In the genomic region with DNA sequence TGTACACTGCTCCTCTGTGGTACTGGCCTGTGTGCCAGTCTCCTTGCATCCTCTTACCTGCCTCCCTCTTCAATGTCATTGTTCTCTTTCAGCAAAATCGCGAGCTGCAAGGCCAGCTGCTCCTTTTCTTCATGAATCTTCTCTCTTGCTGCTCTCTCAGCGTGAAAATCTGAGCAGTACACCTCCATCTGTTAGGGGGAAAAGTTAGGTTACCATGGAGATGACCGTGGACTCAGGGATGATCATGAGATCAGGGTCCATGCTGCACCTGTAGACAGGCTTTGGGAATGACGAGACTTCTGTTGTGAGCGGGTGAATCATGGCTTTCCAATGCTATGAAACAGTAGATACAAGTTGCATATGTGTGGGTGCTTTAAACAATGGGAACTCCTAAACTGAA, we compare ENCODE assay signal across 28 mouse cellular contexts. TPM values are rescaled to one million over a fixed set of nuclear protein-coding genes. Genes with fewer than 3 reads are reported as not detected.
DNase-seq lines count a peak whose midpoint lies in the region; ATAC-seq and TF ChIP-seq lines count a peak whose summit lies in the region.
"Had no signal": no experiment of that assay in that cellular context is flagged by ENCODE, and none has a peak within 500 bp of the region (broad histone marks: within the 10 kb centered on the region; RNA-seq: fewer than 3 reads in every experiment).

No protein-coding gene starts in this region.

- no peak overlapping the region for H3K27ac ChIP-seq in cerebellum, adult 2 months (ENCODE audit: insufficient read depth, low read length)
- H3K27ac ChIP-seq in hindbrain, embryonic 16.5 days (ENCODE audit: low read depth, low read length), result peak overlapping the region; percentile 6; the same call in 1 of the 2 replicates
- no peak overlapping the region for H3K27ac ChIP-seq in hindbrain, embryonic 13.5 days
- no peak overlapping the region for H3K27ac ChIP-seq in midbrain, postnatal 0 days (ENCODE audit: low read depth, low read length)
- no peak overlapping the region for H3K27ac ChIP-seq in midbrain, embryonic 11.5 days (ENCODE audit: low read depth, low read length)
- H3K27ac ChIP-seq: embryonic facial prominence, embryonic 12.5 days; embryonic facial prominence, embryonic 15.5 days had no signal

- no peak overlapping the region for H3K4me3 ChIP-seq in cerebellum, adult 2 months (replicated peaks; ENCODE audit: insufficient read depth, low read depth, low read length)
- H3K4me3 ChIP-seq in hindbrain, embryonic 16.5 days (ENCODE audit: low read length), result no peak overlapping the region
- H3K4me3 ChIP-seq in hindbrain, embryonic 13.5 days, result no peak overlapping the region
- no peak overlapping the region for H3K4me3 ChIP-seq in midbrain, postnatal 0 days (ENCODE audit: low read depth, low read length)
- no peak overlapping the region for H3K4me3 ChIP-seq in midbrain, embryonic 11.5 days (ENCODE audit: low read depth, low read length)
- H3K4me3 ChIP-seq: embryonic facial prominence, embryonic 12.5 days; embryonic facial prominence, embryonic 15.5 days; gastrocnemius, adult 2 months had no signal

- peak; percentile 74 for ATAC-seq in hindbrain, embryonic 16.5 days
- ATAC-seq in hindbrain, embryonic 13.5 days (ENCODE audit: low FRiP score), result no peak
- no peak for ATAC-seq in midbrain, postnatal 0 days (ENCODE audit: low FRiP score)
- ATAC-seq in midbrain, embryonic 11.5 days (ENCODE audit: low FRiP score), result no peak
- ATAC-seq: forebrain, embryonic 14.5 days; forebrain, postnatal 0 days; inflammation-experienced regulatory T-cells, adult 6 months; intestine, embryonic 16.5 days had no signal

- H3K9me3 ChIP-seq in hindbrain, embryonic 16.5 days (ENCODE audit: control insufficient read depth, low read length), result no peaks in the 10 kb centered on the region
- no peaks in the 10 kb centered on the region for H3K9me3 ChIP-seq in hindbrain, embryonic 13.5 days
- H3K9me3 ChIP-seq in midbrain, postnatal 0 days (ENCODE audit: low read length), result no peaks in the 10 kb centered on the region
- H3K9me3 ChIP-seq in midbrain, embryonic 11.5 days (ENCODE audit: control insufficient read depth, low read length), result no peaks in the 10 kb centered on the region
- H3K9me3 ChIP-seq: embryonic facial prominence, embryonic 12.5 days; embryonic facial prominence, embryonic 15.5 days had no signal

- H3K4me2 ChIP-seq in hindbrain, embryonic 16.5 days (ENCODE audit: low read length), result no peak overlapping the region
- H3K4me2 ChIP-seq in hindbrain, embryonic 13.5 days, result no peak overlapping the region
- no peak overlapping the region for H3K4me2 ChIP-seq in midbrain, postnatal 0 days (ENCODE audit: low read depth, low read length, poor library complexity, severe bottlenecking)
- H3K4me2 ChIP-seq in midbrain, embryonic 11.5 days, result no peak overlapping the region
- H3K4me2 ChIP-seq: embryonic facial prominence, embryonic 12.5 days; embryonic facial prominence, embryonic 15.5 days; heart, embryonic 11.5 days had no signal

- TF ChIP-seq POLR2A in cerebellum, adult 2 months (IDR thresholded peaks at IDR 0.05; ENCODE audit: borderline replicate concordance, insufficient read depth, low read length), result no peak

- H3K4me1 ChIP-seq in cerebellum, adult 2 months (ENCODE audit: control insufficient read depth, insufficient read depth, low read length), result no peaks in the 10 kb centered on the region; the same call in 1 of the 2 replicates
- no peaks in the 10 kb centered on the region for H3K4me1 ChIP-seq in hindbrain, embryonic 16.5 days (ENCODE audit: control insufficient read depth, insufficient read depth, low read depth, low read length)
- no peaks in the 10 kb centered on the region; the same call in 1 of the 2 replicates for H3K4me1 ChIP-seq in hindbrain, embryonic 13.5 days (replicated peaks)
- no peaks in the 10 kb centered on the region for H3K4me1 ChIP-seq in midbrain, postnatal 0 days (ENCODE audit: insufficient read depth, low read length)
- H3K4me1 ChIP-seq in midbrain, embryonic 11.5 days (ENCODE audit: control insufficient read depth, insufficient read depth, low read length), result no peaks in the 10 kb centered on the region
- H3K4me1 ChIP-seq: embryonic facial prominence, embryonic 12.5 days; embryonic facial prominence, embryonic 15.5 days had no signal

- H3K36me3 ChIP-seq in hindbrain, embryonic 16.5 days (ENCODE audit: control insufficient read depth, insufficient read depth, low read length), result peaks cover under 1% of the 10 kb centered on the region; the same call in 1 of the 2 replicates
- H3K36me3 ChIP-seq in hindbrain, embryonic 13.5 days, result no peaks in the 10 kb centered on the region
- peaks cover 20% of the 10 kb centered on the region for H3K36me3 ChIP-seq in midbrain, postnatal 0 days (ENCODE audit: insufficient read depth, low read length)
- no peaks in the 10 kb centered on the region for H3K36me3 ChIP-seq in midbrain, embryonic 11.5 days (ENCODE audit: control insufficient read depth, insufficient read depth, low read length)
- H3K36me3 ChIP-seq: embryonic facial prominence, embryonic 12.5 days; embryonic facial prominence, embryonic 15.5 days had no signal

- WGBS in cerebellum, adult 2 months, result 78% methylated on average over 6 of the region's 6 CpGs
- WGBS in hindbrain, embryonic 16.5 days, result 56% methylated on average over 6 of the region's 6 CpGs
- WGBS in hindbrain, embryonic 13.5 days, result 57% methylated on average over 6 of the region's 6 CpGs
- WGBS in midbrain, postnatal 0 days, result 57% methylated on average over 6 of the region's 6 CpGs
- 65% methylated on average over 6 of the region's 6 CpGs for WGBS in midbrain, embryonic 11.5 days

- H3K9ac ChIP-seq in hindbrain, embryonic 16.5 days (ENCODE audit: low read depth, low read length), result no peak overlapping the region
- H3K9ac ChIP-seq in hindbrain, embryonic 13.5 days, result no peak overlapping the region
- H3K9ac ChIP-seq in midbrain, postnatal 0 days (replicated peaks; ENCODE audit: low read length, poor library complexity, severe bottlenecking), result no peak overlapping the region
- H3K9ac ChIP-seq in midbrain, embryonic 11.5 days (ENCODE audit: low read length), result no peak overlapping the region
- H3K9ac ChIP-seq: embryonic facial prominence, embryonic 12.5 days; embryonic facial prominence, embryonic 15.5 days; forebrain, postnatal 0 days had no signal

- H3K27me3 ChIP-seq in cerebellum, adult 2 months (ENCODE audit: control insufficient read depth, insufficient read depth, low read length), result no peaks in the 10 kb centered on the region
- H3K27me3 ChIP-seq in hindbrain, embryonic 16.5 days (replicated peaks; ENCODE audit: control insufficient read depth, insufficient read depth, low read length), result no peaks in the 10 kb centered on the region
- H3K27me3 ChIP-seq in hindbrain, embryonic 13.5 days, result no peaks in the 10 kb centered on the region
- no peaks in the 10 kb centered on the region for H3K27me3 ChIP-seq in midbrain, postnatal 0 days (ENCODE audit: insufficient read depth, low read length)
- no peaks in the 10 kb centered on the region for H3K27me3 ChIP-seq in midbrain, embryonic 11.5 days (ENCODE audit: control insufficient read depth, insufficient read depth, low read length)
- H3K27me3 ChIP-seq: embryonic facial prominence, embryonic 12.5 days; embryonic facial prominence, embryonic 15.5 days had no signal

- DNase-seq in cerebellum, postnatal 10 days, result peak; percentile 60 to 62
- DNase-seq in cerebellum, adult 2 months, result no peak
- peak; percentile 63 for DNase-seq in midbrain, postnatal 0 days (ENCODE audit: low spot score)
- no peak for DNase-seq in midbrain, embryonic 11.5 days (ENCODE audit: low spot score, missing footprints)
- no peak for DNase-seq in lung, postnatal 10 days
- DNase-seq: adrenal gland, postnatal 10 days; adrenal gland, postnatal 36 days; cerebellum, adult 11-12 months; cerebellum, adult 9-10 months; cerebellum, postnatal 25 days; forebrain, postnatal 0 days; gastrocnemius, adult 2 months; gastrocnemius, postnatal 14 days; heart, adult 11 months had no signal

- TF ChIP-seq CTCF in cerebellum, adult 2 months (IDR thresholded peaks at IDR 0.05; ENCODE audit: borderline replicate concordance, insufficient read depth, low read depth, low read length), result no peak
- no peak for TF ChIP-seq CTCF in midbrain, postnatal 0 days (IDR thresholded peaks at IDR 0.05)

RNA-seq across cellular contexts. Expression of a gene that starts 14.5 kb away (rescaled TPM):
- 1.4 and 2.0 TPM in 2 replicates for polyA plus RNA-seq in cerebellum, adult 2 months (2012; rRNA removed)
- polyA plus RNA-seq in hindbrain, embryonic 16.5 days (2015; fragmentation: Nextera tagmentation; extraction: Ambion mirVana), result 4.9 and 6.6 TPM in 2 replicates
- 5.8 and 5.9 TPM in 2 replicates for polyA plus RNA-seq in hindbrain, embryonic 13.5 days (2015; fragmentation: Nextera tagmentation; extraction: Ambion mirVana)
- 0.94 and 5.0 TPM in 2 replicates for total RNA-seq in midbrain, postnatal 0 days (2014; rRNA removed)
- polyA plus RNA-seq in midbrain, postnatal 0 days (2015; fragmentation: Nextera tagmentation; extraction: Ambion mirVana), result 1.2 and 1.3 TPM in 2 replicates
- 49.8 and 53.1 TPM in 2 replicates for polyA plus RNA-seq in midbrain, embryonic 11.5 days (2014; fragmentation: Nextera tagmentation; extraction: Ambion mirVana)

RNA-seq across cellular contexts. Expression of a gene that starts 36.8 kb away (rescaled TPM):
- 14.6 and 16.3 TPM in 2 replicates for polyA plus RNA-seq in cerebellum, adult 2 months (2012; rRNA removed)
- 27.3 and 33.1 TPM in 2 replicates for polyA plus RNA-seq in hindbrain, embryonic 16.5 days (2015; fragmentation: Nextera tagmentation; extraction: Ambion mirVana)
- polyA plus RNA-seq in hindbrain, embryonic 13.5 days (2015; fragmentation: Nextera tagmentation; extraction: Ambion mirVana), result 9.1 and 11.1 TPM in 2 replicates
- total RNA-seq in midbrain, postnatal 0 days (2014; rRNA removed), result 25.2 and 35.0 TPM in 2 replicates
- 28.5 and 28.7 TPM in 2 replicates for polyA plus RNA-seq in midbrain, postnatal 0 days (2015; fragmentation: Nextera tagmentation; extraction: Ambion mirVana)
- polyA plus RNA-seq in midbrain, embryonic 11.5 days (2014; fragmentation: Nextera tagmentation; extraction: Ambion mirVana), result 4.3 and 5.2 TPM in 2 replicates

RNA-seq across cellular contexts. Expression of a gene that starts 51.1 kb away (rescaled TPM):
- polyA plus RNA-seq in cerebellum, adult 2 months (2012; rRNA removed), result 14.4 and 18.2 TPM in 2 replicates
- 2.3 TPM in 2 replicates for polyA plus RNA-seq in hindbrain, embryonic 16.5 days (2015; fragmentation: Nextera tagmentation; extraction: Ambion mirVana)
- polyA plus RNA-seq in hindbrain, embryonic 13.5 days (2015; fragmentation: Nextera tagmentation; extraction: Ambion mirVana), result 0.55 TPM in 1 of 2 replicates, not detected in the other
- total RNA-seq in midbrain, postnatal 0 days (2014; rRNA removed), result 0.33 and 2.6 TPM in 2 replicates
- polyA plus RNA-seq in midbrain, postnatal 0 days (2015; fragmentation: Nextera tagmentation; extraction: Ambion mirVana), result 0.69 and 1.6 TPM in 2 replicates
- polyA plus RNA-seq in midbrain, embryonic 11.5 days (2014; fragmentation: Nextera tagmentation; extraction: Ambion mirVana), result not detected in 2 replicates
- total RNA-seq: adrenal gland, adult 18-20 months; adrenal gland, postnatal 10 days; adrenal gland, postnatal 36 days; common myeloid progenitor, adult 5-6 weeks; forebrain, postnatal 0 days; gastrocnemius, adult 2 months; heart, adult 8-10 months; hematopoietic stem cell, adult 5-6 weeks had no signal
- polyA plus RNA-seq: embryonic facial prominence, embryonic 12.5 days; heart, embryonic 11.5 days; heart, embryonic 14.5 days; heart, postnatal 0 days; inflammation-experienced regulatory T-cells, adult 6 months; intestine, embryonic 16.5 days had no signal

Comparison
In these comparisons a context has a peak if more than half of its experiments do, and no peak if none do; other contexts are left out.
1. DNase-seq: peak in cerebellum, postnatal 10 days (2 of 2) and midbrain, postnatal 0 days (single experiment); none in cerebellum, adult 2 months (0 of 2), midbrain, embryonic 11.5 days (single experiment) and lung, postnatal 10 days (single experiment).